Mouse (Mus musculus): Measurements from ENCODE around the gene Olfr846.

Gene Olfr846

DNA sequence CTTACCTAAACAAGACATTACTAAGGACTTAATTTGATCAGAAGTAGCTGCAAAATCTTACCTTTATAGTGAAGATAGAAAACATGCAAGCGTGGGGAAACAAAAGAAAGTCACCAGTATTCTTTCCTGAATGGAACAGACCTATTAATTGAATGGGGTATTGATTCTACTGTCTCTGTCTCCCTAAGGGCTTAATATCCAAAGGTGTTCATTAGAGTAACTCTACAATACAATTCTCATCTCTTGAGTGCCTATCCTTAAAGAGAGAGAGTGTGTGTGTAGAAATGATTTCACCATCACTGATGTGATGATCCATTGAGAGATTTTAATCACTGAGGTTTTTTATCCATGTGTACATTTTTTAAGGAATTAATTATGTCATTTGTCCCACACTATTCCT lies at the start of gene Olfr846:
Gene Olfr846, minus strand, starts transcription at position 101 of the 400 bp plus-strand sequence.
- no peak for DNase-seq

- no peak for DNase-seq
Observed at GRCm38 (mm10) chr9:19378569-19378968, 14.8 kb upstream of the Olfr846 start, which contains the start of gene Olfr847. Gene Olfr847 (minus strand): TSS chr9:19378669.

GRCm38 (mm10) chr9:19336157-19336556 lies 27.6 kb downstream of the Olfr846 start, which contains the start of gene Olfr845:
Gene Olfr845 (plus strand): TSS chr9:19336457.
- no peak for DNase-seq

DNA sequence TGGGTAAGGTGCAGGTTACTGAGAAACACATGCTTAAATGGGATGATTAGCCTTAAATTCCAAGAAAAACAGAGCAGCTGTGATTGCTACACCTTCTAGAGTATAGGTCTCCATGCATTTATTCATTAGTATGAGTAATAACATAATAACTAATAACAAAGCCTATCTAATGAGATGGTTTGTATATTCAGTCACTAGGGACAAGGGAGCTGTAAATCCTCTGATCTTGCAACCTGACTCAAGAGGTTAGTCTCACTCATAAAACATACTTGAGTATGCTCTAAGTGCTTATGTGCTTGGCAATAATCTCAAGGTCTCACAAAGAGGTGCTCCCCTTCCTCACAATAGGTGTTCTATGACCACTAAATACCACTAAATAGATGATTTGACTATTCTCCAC lies 47.8 kb downstream of the Olfr846 start, which contains the start of gene Olfr844:
Gene Olfr844, plus strand, starts transcription at position 301 of the 400 bp plus-strand sequence.
- no peak for DNase-seq
